Mouse (Mus musculus): ENCODE data around the gene Thg1l.

Thg1l gene

DNA sequence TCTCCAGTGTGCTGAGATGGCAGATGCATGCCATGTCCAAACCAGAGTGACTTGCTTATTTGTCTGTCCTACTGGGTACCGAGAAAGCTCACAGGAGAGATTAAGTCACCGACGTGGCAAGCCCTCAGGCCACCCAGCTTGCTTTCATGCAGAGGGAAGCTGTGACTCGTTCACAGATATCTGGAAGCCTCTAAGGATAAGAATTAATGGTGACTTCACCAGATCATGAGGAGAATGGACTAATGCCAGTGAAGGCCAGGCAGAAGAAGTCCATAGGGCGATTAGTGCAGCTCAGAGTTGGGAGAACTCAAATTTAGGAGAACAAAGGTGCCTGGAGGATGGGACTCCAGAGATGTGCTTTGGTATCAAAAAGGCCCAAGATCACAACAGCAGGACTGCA is 27.8 kb downstream of the Thg1l start:
- in situ Hi-C loops (cut with MseI, MboI): no loop called here

- in situ Hi-C loops (cut with MseI, MboI): no loop called here
Observed at GRCm38 (mm10) chr11:45926640-45927082, 28.6 kb downstream of the Thg1l start.

DNA sequence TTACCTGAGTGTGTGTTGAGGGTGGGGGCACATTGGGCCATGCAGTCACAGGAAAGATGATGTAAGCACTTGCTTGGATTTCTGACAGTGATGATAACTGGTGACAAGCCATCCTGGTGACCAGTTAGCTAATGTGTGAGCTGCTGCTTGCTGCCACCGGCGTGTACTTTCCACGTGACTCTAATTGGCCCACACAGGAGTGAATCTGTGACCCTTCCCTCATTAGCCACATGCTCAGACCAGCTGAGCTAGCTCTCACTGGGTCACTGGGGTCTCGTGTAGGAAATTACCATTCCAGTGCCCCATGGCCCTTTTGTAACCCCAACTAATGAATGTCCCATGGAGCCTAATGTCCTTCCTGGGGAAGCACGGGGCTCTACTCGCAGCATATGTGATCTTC is 29.9 kb downstream of the Thg1l start:
- in situ Hi-C loops (cut with MseI, MboI): no loop called here

DNA sequence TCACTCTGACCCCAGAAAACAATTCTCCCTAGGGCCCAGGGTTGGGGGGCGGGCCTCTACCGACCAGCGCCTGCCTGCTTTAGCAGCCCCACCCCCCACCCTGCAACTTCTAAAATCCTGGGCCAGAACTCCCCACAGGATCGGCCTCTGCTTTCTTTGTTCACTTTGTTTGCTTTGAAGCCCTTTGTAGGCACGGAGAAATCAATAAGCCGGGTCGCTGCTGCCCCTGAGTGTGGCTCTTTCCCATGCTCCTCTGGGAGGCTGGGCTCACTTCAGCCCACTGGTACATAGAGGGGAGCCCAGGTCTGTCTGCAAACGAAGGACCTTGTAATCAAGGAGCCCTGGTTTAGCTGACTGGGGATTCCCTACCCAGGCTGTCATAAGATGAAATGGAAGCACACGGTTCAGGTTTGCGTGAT is 33.8 kb downstream of the Thg1l start:
- in situ Hi-C loops (cut with MseI, MboI): no loop called here

GRCm38 (mm10) chr11:45921026-45921425 is 34.3 kb downstream of the Thg1l start:
- in situ Hi-C loops (cut with MseI, MboI): no loop called here

GRCm38 (mm10) chr11:45918836-45919235 is 36.5 kb downstream of the Thg1l start:
- in situ Hi-C loops (cut with MseI, MboI): no loop called here

- in situ Hi-C loops (cut with MseI, MboI): no loop called here
Observed at GRCm38 (mm10) chr11:45918018-45918417, 37.3 kb downstream of the Thg1l start.

- in situ Hi-C loops (cut with MseI, MboI): no loop called here
Observed at GRCm38 (mm10) chr11:45916196-45916595, 39.1 kb downstream of the Thg1l start.

DNA sequence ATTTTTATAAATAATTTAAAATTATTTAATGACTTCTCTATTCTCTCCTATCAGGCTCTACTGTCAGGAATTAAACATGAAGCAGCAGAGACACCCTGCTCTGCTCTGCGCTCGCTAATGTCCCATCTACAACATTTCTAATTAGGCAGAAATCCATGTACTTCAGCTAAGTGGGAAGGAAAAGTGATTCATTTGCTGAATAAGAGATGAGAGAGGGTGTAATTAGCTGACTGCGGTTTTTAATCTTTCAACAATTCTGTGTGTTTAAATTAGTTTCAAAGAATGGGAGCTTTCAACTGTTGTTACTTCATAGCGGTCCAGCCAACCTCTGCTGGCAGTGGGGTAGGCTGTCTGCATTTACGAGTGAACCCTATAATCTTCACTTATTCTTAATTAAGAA is 44.6 kb downstream of the Thg1l start:
- in situ Hi-C loops (cut with MseI, MboI): no loop called here

DNA sequence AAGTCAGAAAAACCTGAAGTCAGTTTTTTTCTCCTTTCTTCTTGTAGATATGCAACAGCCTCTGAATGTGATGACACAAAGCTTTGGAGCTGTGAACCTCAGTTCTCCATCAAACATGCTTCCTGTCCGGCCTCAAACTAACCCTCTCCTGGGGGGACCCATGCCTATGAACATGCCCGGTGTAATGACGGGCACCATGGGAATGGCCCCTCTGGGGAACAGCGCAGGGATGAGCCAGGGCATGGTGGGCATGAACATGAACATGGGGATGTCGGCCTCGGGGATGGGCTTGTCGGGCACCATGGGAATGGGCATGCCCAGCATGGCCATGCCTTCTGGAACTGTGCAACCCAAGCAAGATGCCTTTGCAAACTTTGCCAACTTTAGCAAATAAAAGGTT is 46.4 kb downstream of the Thg1l start:
- in situ Hi-C loops (cut with MseI, MboI): no loop called here

GRCm38 (mm10) chr11:45908070-45908469 is 47.2 kb downstream of the Thg1l start:
- in situ Hi-C loops (cut with MseI, MboI): no loop called here

DNA sequence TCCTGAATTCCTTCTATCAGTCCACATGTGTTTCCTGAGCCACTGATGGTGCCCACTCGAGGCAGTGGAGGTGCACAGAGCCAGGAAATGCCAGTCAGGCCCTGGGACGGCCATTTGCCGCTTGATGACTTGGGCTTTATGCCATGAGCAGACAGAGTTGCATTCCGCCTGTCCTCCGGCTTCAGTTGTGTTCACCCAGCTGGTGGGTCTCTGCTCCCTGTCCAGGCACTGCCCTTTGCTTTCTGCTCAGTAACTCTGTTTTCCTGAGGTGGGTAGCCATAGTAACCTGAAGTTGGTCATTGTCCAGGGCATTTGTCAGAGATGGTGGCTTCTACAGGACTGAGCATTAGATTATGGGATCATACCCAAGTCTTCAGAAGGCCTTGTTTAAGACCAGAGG is 48.0 kb downstream of the Thg1l start:
- in situ Hi-C loops (cut with MseI, MboI): no loop called here

- in situ Hi-C loops (cut with MseI, MboI): no loop called here
Observed at GRCm38 (mm10) chr11:45906109-45906786, 49.0 kb downstream of the Thg1l start.

DNA sequence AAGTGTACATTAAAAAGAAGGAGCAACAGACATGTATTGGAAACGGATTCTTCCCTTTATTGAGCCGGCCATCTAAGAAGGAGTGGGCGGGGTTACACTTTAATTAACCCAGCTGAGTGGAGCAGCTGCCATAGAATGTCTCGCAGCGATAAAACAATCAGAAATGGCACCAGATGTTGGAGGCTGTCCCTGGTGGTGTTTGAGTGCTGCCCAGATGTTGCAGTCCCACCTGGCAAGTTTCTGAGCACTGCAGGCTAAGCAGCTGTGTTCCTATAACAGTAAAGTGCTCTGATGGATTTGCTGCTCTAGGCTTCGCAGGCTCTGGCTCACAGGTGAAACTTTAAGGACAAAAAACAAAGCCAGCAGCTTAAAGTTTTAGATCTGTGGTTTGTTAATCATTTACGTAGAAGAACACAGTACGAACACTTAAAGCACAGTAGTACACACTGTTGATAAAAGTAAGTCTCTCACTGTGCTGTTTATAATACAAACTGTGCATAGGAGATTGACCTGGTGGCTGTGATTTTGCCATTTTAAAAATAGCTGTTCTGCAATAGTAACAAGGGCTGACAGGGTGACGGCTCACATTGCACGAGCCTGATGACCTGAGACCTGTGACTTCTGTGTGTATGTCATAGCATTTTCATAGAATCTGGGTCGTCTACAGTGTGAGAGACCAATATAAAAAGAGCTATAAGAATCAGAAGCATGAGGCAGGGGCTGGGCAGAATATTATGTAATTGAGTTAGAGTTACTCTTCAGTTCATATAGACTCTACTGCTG is 54.9 kb downstream of the Thg1l start:
- in situ Hi-C loops (cut with MseI, MboI): no loop called here

GRCm38 (mm10) chr11:45897392-45897791 is 57.9 kb downstream of the Thg1l start:
- in situ Hi-C loops (cut with MseI, MboI): no loop called here
